Mouse (Mus musculus): Measurements from ENCODE around the gene Hamp2.

DNA sequence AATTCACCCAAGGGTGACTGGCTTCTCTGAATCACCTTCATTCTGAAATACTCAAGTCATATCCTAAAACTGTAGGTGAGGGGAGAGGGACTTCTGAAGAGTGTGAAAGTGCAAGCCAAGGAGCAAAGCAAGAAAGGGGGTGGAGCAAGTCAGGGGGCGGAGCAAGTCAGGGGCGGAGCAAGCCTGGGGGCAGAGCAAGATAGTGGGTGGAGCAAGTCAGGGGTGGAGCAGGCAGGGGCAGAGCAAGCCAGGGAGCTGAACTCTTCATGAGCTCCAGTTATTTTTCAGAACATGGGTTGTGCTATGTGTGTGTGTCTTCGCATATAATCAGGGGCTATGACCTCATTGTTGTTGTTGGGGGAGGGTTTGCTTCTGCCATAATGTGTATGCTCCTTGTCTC, 4.3 kb downstream of the Hamp2 start:
- TF ChIP-seq CTCF (IDR thresholded peaks at IDR 0.05; ENCODE audit: extremely low read depth, insufficient read depth, insufficient read length, insufficient replicate concordance) (no peak), POLR2A (IDR thresholded peaks at IDR 0.05; ENCODE audit: low read depth, low read length) (no peak)

Data from spleen, adult 2 months (tissue).